Mouse (Mus musculus) thymus, adult 2 months (tissue): ENCODE data around the gene Per1.

Source experiments
- CTCF ChIP-seq: fragments of 200-500 bp; IDR thresholded peaks from 2 replicates; pipeline ENCODE4 v1.5.1; 2012; ENCODE audit warnings: mild to moderate bottlenecking, control low read depth, low read length, moderate library complexity, borderline replicate concordance; ENCODE audit not compliant: control insufficient read depth, poor library complexity, insufficient read depth; ENCODE audit errors: extremely low read depth
- POLR2A ChIP-seq: fragments of 200-500 bp; IDR thresholded peaks from 2 replicates; pipeline ENCODE4 v1.6.1; 2012; ENCODE audit warnings: mild to moderate bottlenecking, low read length, control low read depth, moderate library complexity; ENCODE audit not compliant: control insufficient read depth, poor library complexity, insufficient read depth; ENCODE audit errors: extremely low read depth

- TF ChIP-seq CTCF (0 out of 2 replicates have a peak, but pooled peaks have one; percentile 15), POLR2A (peak; percentile 50; the same call in 1 of the 2 replicates)
Measured at GRCm38 (mm10) chr11:69045531-69046394, 49.3 kb upstream of the Per1 start, which contains the start of gene Aurkb.
